Mouse (Mus musculus): Measurements from ENCODE around the gene Gm11639. TPM values are rescaled to one million over a fixed set of nuclear protein-coding genes. Genes with fewer than 3 reads are reported as not detected.
A peak's percentile ranks its signal among the peaks of the same experiment; 100 is the strongest.
"Not testable (repeated sequence)": the region's sequence is repeated elsewhere in the genome, so short reads cannot be mapped to it uniquely, and the experiment has no call there.

Gene Gm11639
- total and polyA plus RNA-seq, 2 experiments from 2014 or later, result 0.43 TPM; not detected in 1

DNA sequence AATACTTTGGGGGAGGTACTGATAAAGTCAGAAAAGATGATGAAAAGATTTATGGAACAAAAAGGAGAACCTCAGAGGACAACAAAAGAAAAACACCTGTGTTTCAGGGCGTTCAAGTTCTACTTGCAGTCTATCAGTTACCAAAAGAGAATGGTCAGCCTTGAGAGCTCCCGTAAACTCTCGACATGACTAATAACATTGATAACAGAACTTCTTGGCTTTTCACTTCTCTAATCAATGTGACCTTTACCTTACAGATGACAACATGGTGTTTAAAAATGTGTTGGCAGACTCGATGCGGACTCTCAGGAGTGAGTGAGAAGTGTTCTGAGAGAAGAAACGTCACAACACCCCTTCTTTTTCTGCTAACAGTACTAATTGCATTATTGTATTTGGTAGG is 344.7 kb downstream of the Gm11639 start:
- Histone ChIP-seq H3K36me3 (ENCODE audit: insufficient read depth, low read length) (no peaks in the 10 kb centered on the region), H3K4me1 (ENCODE audit: insufficient read depth, low read length) (no peaks in the 10 kb centered on the region), H3K9me3 (ENCODE audit: low read length) (no peaks in the 10 kb centered on the region), H3K4me2 (ENCODE audit: low read depth, low read length) (no peak overlapping the region), H3K27ac (no peak overlapping the region), H3K4me3 (ENCODE audit: low read length) (no peak overlapping the region), H3K27me3 (ENCODE audit: insufficient read depth, low read length) (no peaks in the 10 kb centered on the region), H3K9ac (replicated peaks; ENCODE audit: low read length) (no peak overlapping the region)
- DNase-seq (ENCODE audit: low spot score) (no peak), ATAC-seq (no peak)
- WGBS, result 87% methylated on average over 6 of the region's 6 CpGs
- TF ChIP-seq CTCF (IDR thresholded peaks at IDR 0.05; ENCODE audit: low read depth), result no peak

DNA sequence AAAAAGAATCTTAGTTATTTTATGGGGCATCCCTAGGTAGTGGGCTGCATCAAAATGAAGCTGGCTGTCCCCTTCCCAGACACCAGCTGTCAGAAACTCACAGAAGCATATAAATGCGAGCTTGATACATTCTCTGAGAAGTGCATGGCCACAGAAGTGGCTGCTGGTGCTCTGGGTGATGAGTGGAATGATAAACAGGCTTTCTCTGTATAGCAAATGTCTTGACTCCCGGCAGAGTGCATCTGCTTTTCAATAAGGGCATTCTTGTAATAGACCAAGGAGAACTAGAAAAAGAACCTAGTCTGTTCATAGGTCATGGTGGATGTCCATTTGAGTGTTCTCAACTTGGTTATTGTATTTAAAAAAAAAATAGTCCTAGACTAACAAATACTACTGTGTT is 345.6 kb downstream of the Gm11639 start:
- peak overlapping the region; percentile 32; the same call in 1 of the 2 replicates for H3K27ac ChIP-seq
- no peaks in the 10 kb centered on the region for H3K9me3 ChIP-seq (ENCODE audit: low read length)
- WGBS, result 29% methylated on average over 2 of the region's 2 CpGs
- H3K4me3 ChIP-seq (ENCODE audit: low read length), result no peak overlapping the region
- no peaks in the 10 kb centered on the region for H3K27me3 ChIP-seq (ENCODE audit: insufficient read depth, low read length)
- H3K4me1 ChIP-seq (ENCODE audit: insufficient read depth, low read length), result no peaks in the 10 kb centered on the region
- no peak for TF ChIP-seq CTCF (IDR thresholded peaks at IDR 0.05; ENCODE audit: low read depth)
- H3K4me2 ChIP-seq (ENCODE audit: low read depth, low read length), result no peak overlapping the region
- no peak overlapping the region for H3K9ac ChIP-seq (replicated peaks; ENCODE audit: low read length)
- ATAC-seq (peak; percentile 83), DNase-seq (ENCODE audit: low spot score) (peak; percentile 62)
- no peaks in the 10 kb centered on the region for H3K36me3 ChIP-seq (ENCODE audit: insufficient read depth, low read length)

DNA sequence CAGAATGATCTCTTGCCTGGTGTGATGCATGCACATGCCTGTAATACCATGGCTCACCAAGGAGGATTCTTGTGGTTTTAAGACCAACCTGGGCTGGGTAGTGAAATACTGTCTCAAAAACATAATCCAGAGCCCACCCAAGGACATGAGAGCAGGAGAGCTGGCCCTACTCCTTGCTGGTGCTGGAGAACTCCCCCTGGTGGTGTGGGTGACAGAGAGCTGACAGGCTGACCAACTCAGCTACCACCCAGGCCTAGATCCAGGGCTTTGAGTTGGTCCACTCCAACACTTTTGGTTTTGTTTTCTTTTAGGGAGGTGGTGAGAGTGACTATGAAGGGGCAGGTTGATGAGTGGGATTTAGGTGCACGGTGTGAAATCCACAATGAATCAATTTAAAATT is 349.6 kb downstream of the Gm11639 start:
- Histone ChIP-seq H3K36me3 (ENCODE audit: insufficient read depth, low read length) (no peaks in the 10 kb centered on the region), H3K4me2 (ENCODE audit: low read depth, low read length) (no peak overlapping the region), H3K27ac (no peak overlapping the region), H3K4me3 (ENCODE audit: low read length) (no peak overlapping the region), H3K9me3 (ENCODE audit: low read length) (no peaks in the 10 kb centered on the region), H3K4me1 (ENCODE audit: insufficient read depth, low read length) (no peaks in the 10 kb centered on the region), H3K9ac (replicated peaks; ENCODE audit: low read length) (no peak overlapping the region), H3K27me3 (ENCODE audit: insufficient read depth, low read length) (no peaks in the 10 kb centered on the region)
- ATAC-seq (no peak), DNase-seq (ENCODE audit: low spot score) (no peak)
- 89% methylated on average over 1 of the region's 1 CpGs for WGBS
- TF ChIP-seq CTCF (IDR thresholded peaks at IDR 0.05; ENCODE audit: low read depth), result 0 out of 2 replicates have a peak, but pooled peaks have one; percentile 11

DNA sequence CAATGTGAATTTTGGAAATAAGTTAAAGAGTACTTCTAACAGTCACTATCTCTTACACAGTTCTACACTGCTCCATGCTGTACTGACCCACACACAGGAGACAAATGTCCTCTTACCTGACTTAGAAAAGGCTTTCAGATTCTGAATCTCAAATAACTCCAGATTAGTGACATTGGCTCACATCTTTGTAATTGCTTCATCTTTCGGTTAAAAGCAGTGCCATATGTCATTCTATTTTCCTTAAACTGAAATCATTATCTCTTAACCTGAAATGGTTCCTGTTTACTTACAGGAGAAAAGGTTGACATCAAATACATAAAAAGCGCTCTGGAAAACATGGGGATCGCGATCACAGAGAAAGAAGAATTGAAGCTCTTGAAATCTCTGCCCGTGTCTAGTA is 377.8 kb downstream of the Gm11639 start, which contains the start of gene Efcab3:
Gene Efcab3, plus strand, starts transcription at position 301 of the 400 bp plus-strand sequence.
- Histone ChIP-seq H3K27me3 (ENCODE audit: insufficient read depth, low read length) (no peaks in the 10 kb centered on the region), H3K9me3 (ENCODE audit: low read length) (0 out of 2 replicates have a peak, but pooled peaks cover 5% of the 10 kb centered on the region), H3K4me2 (ENCODE audit: low read depth, low read length) (no peak within 1 kb of the TSS), H3K36me3 (ENCODE audit: insufficient read depth, low read length) (no peaks in the 10 kb centered on the region), H3K27ac (no peak within 1 kb of the TSS), H3K4me1 (ENCODE audit: insufficient read depth, low read length) (no peaks in the 10 kb centered on the region), H3K4me3 (ENCODE audit: low read length) (no peak within 1 kb of the TSS), H3K9ac (replicated peaks; ENCODE audit: low read length) (no peak within 1 kb of the TSS)
- WGBS, result 89% methylated on average over 5 of the region's 5 CpGs
- no peak for TF ChIP-seq CTCF (IDR thresholded peaks at IDR 0.05; ENCODE audit: low read depth)
- ATAC-seq (no peak), DNase-seq (ENCODE audit: low spot score) (no peak)

DNA sequence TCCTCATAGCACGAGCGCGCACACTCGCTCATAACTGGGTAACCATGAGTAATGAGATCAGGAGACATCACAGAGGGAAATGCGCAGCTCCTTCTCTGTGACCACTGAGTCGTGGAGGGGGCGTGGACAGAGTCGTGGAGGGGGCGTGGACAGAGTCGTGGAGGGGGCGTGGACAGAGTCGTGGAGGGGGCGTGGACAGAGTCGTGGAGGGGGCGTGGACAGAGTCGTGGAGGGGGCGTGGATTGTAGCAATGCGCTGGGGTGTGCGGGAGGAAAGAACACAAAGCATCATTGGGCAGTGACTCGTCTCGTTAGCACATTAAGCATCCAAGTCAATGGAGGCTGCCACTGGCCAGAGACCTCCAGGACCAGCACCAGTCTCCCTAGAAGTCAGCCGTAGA is 426.9 kb downstream of the Gm11639 start:
- H3K4me1 ChIP-seq (ENCODE audit: insufficient read depth, low read length); H3K9ac ChIP-seq (replicated peaks; ENCODE audit: low read length); H3K27ac ChIP-seq; H3K27me3 ChIP-seq (ENCODE audit: insufficient read depth, low read length); H3K9me3 ChIP-seq (ENCODE audit: low read length); H3K4me2 ChIP-seq (ENCODE audit: low read depth, low read length); ATAC-seq; DNase-seq (ENCODE audit: low spot score); H3K36me3 ChIP-seq (ENCODE audit: insufficient read depth, low read length); H3K4me3 ChIP-seq (ENCODE audit: low read length): not testable (repeated sequence)
- 76% methylated on average over 21 of the region's 22 CpGs for WGBS

DNA sequence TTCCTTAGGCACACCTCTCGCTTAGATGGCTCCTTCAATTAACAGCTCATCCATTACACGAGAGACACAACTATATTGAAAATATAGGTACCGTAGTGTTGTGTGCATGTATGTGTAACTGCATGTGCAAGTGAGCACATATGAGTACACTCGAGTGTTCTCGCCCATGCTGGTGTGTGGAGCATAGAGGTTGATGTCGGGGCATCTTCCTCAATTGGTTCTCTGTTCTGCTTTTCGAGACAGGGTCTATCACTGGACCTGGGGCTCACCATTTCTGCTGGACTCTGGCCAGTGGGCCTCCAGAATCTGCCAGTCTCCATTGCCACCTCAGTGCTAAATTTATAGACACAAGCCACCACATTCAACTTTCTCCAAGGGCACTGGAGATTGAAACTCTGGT is 432.3 kb downstream of the Gm11639 start:
- Histone ChIP-seq H3K4me3 (ENCODE audit: low read length) (no peak overlapping the region), H3K36me3 (ENCODE audit: insufficient read depth, low read length) (no peaks in the 10 kb centered on the region), H3K9me3 (ENCODE audit: low read length) (no peaks in the 10 kb centered on the region), H3K27ac (no peak overlapping the region), H3K27me3 (ENCODE audit: insufficient read depth, low read length) (no peaks in the 10 kb centered on the region), H3K4me2 (ENCODE audit: low read depth, low read length) (no peak overlapping the region), H3K9ac (replicated peaks; ENCODE audit: low read length) (no peak overlapping the region), H3K4me1 (ENCODE audit: insufficient read depth, low read length) (no peaks in the 10 kb centered on the region)
- DNase-seq (ENCODE audit: low spot score) (no peak), ATAC-seq (no peak)
- TF ChIP-seq CTCF (IDR thresholded peaks at IDR 0.05; ENCODE audit: low read depth), result no peak
- 90% methylated on average over 7 of the region's 7 CpGs for WGBS

DNA sequence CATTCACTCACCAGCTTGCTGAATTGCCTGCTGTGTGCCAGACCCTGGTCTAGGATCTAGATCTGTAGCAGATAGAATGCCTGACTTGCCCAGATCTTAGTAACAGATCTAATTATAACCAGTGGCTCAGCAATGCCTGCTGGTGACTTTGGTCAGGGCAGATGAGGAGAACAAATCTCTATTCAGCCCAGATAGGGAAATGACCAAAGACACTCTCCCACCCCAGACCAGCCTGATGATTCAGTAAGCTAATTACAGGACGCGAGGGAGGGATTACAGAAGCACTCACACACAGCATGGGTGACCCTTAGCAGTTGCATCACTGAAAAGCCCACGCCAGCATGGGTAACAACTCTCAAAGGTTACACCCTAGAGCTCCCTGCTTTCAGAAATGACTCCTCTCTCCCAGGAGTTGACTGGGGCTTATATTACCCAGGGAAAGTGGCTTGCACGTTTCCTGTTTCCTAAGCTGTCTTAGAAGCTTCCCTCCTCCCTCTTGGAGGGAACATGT is 435.1 kb downstream of the Gm11639 start:
- no peak for TF ChIP-seq CTCF (IDR thresholded peaks at IDR 0.05; ENCODE audit: low read depth)
- no peaks in the 10 kb centered on the region for H3K4me1 ChIP-seq (ENCODE audit: insufficient read depth, low read length)
- H3K27me3 ChIP-seq (ENCODE audit: insufficient read depth, low read length), result no peaks in the 10 kb centered on the region
- H3K9ac ChIP-seq (replicated peaks; ENCODE audit: low read length), result no peak overlapping the region
- H3K4me3 ChIP-seq (ENCODE audit: low read length), result no peak overlapping the region
- 44% methylated on average over 4 of the region's 4 CpGs for WGBS
- DNase-seq (ENCODE audit: low spot score) (no peak), ATAC-seq (no peak)
- no peaks in the 10 kb centered on the region for H3K36me3 ChIP-seq (ENCODE audit: insufficient read depth, low read length)
- no peaks in the 10 kb centered on the region for H3K9me3 ChIP-seq (ENCODE audit: low read length)
- no peak overlapping the region for H3K27ac ChIP-seq
- no peak overlapping the region for H3K4me2 ChIP-seq (ENCODE audit: low read depth, low read length)

DNA sequence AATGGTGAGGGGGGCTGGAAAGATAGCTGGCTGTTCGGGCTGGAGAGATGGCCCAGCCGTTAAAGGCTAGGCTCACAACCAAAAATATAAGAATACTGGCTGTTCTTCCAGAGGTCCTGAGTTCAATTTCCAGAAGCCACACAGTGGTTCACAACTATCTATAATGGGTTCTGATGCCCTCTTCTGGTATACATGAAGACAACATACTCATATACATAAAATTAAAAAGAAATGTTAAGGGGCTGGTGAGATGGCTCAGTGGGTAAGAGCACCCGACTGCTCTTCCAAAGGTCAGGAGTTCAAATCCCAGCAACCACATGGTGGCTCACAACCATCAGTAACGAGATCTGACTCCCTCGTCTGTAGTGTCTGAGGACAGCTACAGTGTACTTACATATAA is 436.3 kb downstream of the Gm11639 start:
- 80% methylated on average over 5 of the region's 5 CpGs for WGBS
- DNase-seq (ENCODE audit: low spot score); H3K4me2 ChIP-seq (ENCODE audit: low read depth, low read length); H3K27me3 ChIP-seq (ENCODE audit: insufficient read depth, low read length); H3K9ac ChIP-seq (replicated peaks; ENCODE audit: low read length); H3K4me3 ChIP-seq (ENCODE audit: low read length); H3K36me3 ChIP-seq (ENCODE audit: insufficient read depth, low read length); ATAC-seq; H3K27ac ChIP-seq; H3K4me1 ChIP-seq (ENCODE audit: insufficient read depth, low read length); H3K9me3 ChIP-seq (ENCODE audit: low read length): not testable (repeated sequence)
